In the genomic region with DNA sequence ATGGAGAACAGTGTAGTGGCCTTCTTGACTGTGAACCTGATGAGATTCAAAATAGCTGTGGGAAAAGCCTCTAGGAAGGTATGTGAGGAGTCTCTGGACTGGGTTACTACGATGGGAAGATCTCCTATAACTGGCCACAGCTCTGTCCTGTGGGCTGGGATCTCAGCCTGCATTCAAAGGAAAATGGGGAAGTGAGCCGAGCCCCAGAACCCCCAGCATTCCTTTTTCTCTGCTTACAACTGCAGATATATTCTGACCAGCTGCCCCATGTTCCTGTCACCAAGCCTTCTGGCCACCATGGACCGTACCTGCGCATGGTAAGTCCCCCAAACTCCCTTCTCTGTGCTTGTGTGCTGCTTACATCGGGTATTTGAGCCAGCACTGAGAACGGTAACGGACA, we compare ENCODE assay signal across 8 mouse cellular contexts. TPM values are rescaled to one million over a fixed set of nuclear protein-coding genes. Genes with fewer than 3 reads are reported as not detected.
DNase-seq lines count a peak whose midpoint lies in the region; ATAC-seq and TF ChIP-seq lines count a peak whose summit lies in the region.

A gene (plus strand): TSS at position 218 of the 400 bp plus-strand sequence.

- ATAC-seq in forebrain, embryonic 12.5 days (ENCODE audit: low FRiP score) = no peak
- no peak for ATAC-seq in hematopoietic stem cell, adult 5-6 weeks (replicated peaks in 1 of 2; ENCODE audit: insufficient read depth in 1 of 2, low FRiP score in 2 of 2, low TSS enrichment in 1 of 2, low read depth in 1 of 2, poor library complexity in 2 of 2, severe bottlenecking in 2 of 2)
- ATAC-seq in limb, embryonic 15.5 days (ENCODE audit: insufficient number of reproducible peaks, low FRiP score, low TSS enrichment, low read depth) = no peak
- ATAC-seq in stomach, embryonic 15.5 days (ENCODE audit: insufficient read depth, low FRiP score, low read depth) = no peak

- no peak within 1 kb of the TSS for H3K27ac ChIP-seq in thymus, adult 2 months (ENCODE audit: control insufficient read depth, insufficient read depth, low read length)
- H3K27ac ChIP-seq in forebrain, embryonic 12.5 days = no peak within 1 kb of the TSS
- no peak within 1 kb of the TSS for H3K27ac ChIP-seq in limb, embryonic 15.5 days
- no peak within 1 kb of the TSS for H3K27ac ChIP-seq in stomach, embryonic 15.5 days

- H3K36me3 ChIP-seq in thymus, adult 2 months (ENCODE audit: control insufficient read depth, insufficient read depth, low read length) = no peaks in the 10 kb centered on the region
- H3K36me3 ChIP-seq in forebrain, embryonic 12.5 days (replicated peaks) = no peaks in the 10 kb centered on the region
- H3K36me3 ChIP-seq in limb, embryonic 15.5 days = no peaks in the 10 kb centered on the region
- no peaks in the 10 kb centered on the region for H3K36me3 ChIP-seq in stomach, embryonic 15.5 days

- no peak within 1 kb of the TSS for H3K4me3 ChIP-seq in thymus, adult 2 months (ENCODE audit: control insufficient read depth, insufficient read depth, low read length)
- no peak within 1 kb of the TSS for H3K4me3 ChIP-seq in forebrain, embryonic 12.5 days (replicated peaks)
- H3K4me3 ChIP-seq in limb, embryonic 15.5 days = no peak within 1 kb of the TSS
- H3K4me3 ChIP-seq in stomach, embryonic 15.5 days (replicated peaks) = no peak within 1 kb of the TSS

- no peak for TF ChIP-seq POLR2A in thymus, adult 2 months (IDR thresholded peaks at IDR 0.05; ENCODE audit: control insufficient read depth, extremely low read depth, insufficient read depth, low read length, poor library complexity)

- WGBS in thymus, adult 2 months = 80% methylated on average over 7 of the region's 7 CpGs
- WGBS in forebrain, embryonic 12.5 days = 81% methylated on average over 7 of the region's 7 CpGs
- WGBS in limb, embryonic 15.5 days = 72% methylated on average over 7 of the region's 7 CpGs
- 71% methylated on average over 7 of the region's 7 CpGs for WGBS in stomach, embryonic 15.5 days

- H3K9ac ChIP-seq in forebrain, embryonic 12.5 days = no peak within 1 kb of the TSS
- H3K9ac ChIP-seq in limb, embryonic 15.5 days = no peak within 1 kb of the TSS
- H3K9ac ChIP-seq in stomach, embryonic 15.5 days = no peak within 1 kb of the TSS

- TF ChIP-seq CTCF in thymus, adult 2 months (IDR thresholded peaks at IDR 0.05; ENCODE audit: borderline replicate concordance, control insufficient read depth, extremely low read depth, insufficient read depth, low read length, poor library complexity) = no peak

- DNase-seq in thymus, adult 2 months = no peak
- no peak for DNase-seq in thymus, adult 18-20 months
- no peak for DNase-seq in cerebellum, postnatal 10 days
- DNase-seq in yolk sac, embryonic 10.5 days (ENCODE audit: low spot score) = no peak

- peaks cover 25% of the 10 kb centered on the region for H3K4me1 ChIP-seq in thymus, adult 2 months (replicated peaks; ENCODE audit: control insufficient read depth, insufficient read depth, low read length)
- peaks cover 6% of the 10 kb centered on the region for H3K4me1 ChIP-seq in forebrain, embryonic 12.5 days
- peaks cover 8% of the 10 kb centered on the region for H3K4me1 ChIP-seq in limb, embryonic 15.5 days
- peaks cover 5% of the 10 kb centered on the region for H3K4me1 ChIP-seq in stomach, embryonic 15.5 days

- no peaks in the 10 kb centered on the region for H3K9me3 ChIP-seq in forebrain, embryonic 12.5 days
- H3K9me3 ChIP-seq in limb, embryonic 15.5 days = no peaks in the 10 kb centered on the region
- no peaks in the 10 kb centered on the region for H3K9me3 ChIP-seq in stomach, embryonic 15.5 days

- no peak within 1 kb of the TSS for H3K4me2 ChIP-seq in forebrain, embryonic 12.5 days
- no peak within 1 kb of the TSS for H3K4me2 ChIP-seq in limb, embryonic 15.5 days
- H3K4me2 ChIP-seq in stomach, embryonic 15.5 days = no peak within 1 kb of the TSS

- no peaks in the 10 kb centered on the region for H3K27me3 ChIP-seq in thymus, adult 2 months (ENCODE audit: control insufficient read depth, insufficient read depth, low read length)
- no peaks in the 10 kb centered on the region for H3K27me3 ChIP-seq in forebrain, embryonic 12.5 days
- H3K27me3 ChIP-seq in limb, embryonic 15.5 days = no peaks in the 10 kb centered on the region
- no peaks in the 10 kb centered on the region for H3K27me3 ChIP-seq in stomach, embryonic 15.5 days (replicated peaks)

RNA-seq across cellular contexts. Expression of the gene that starts here (rescaled TPM):
- 23.1 and 27.4 TPM in 2 replicates for polyA plus RNA-seq in thymus, adult 2 months (2012; rRNA removed)
- 17.1 and 20.0 TPM in 2 replicates for polyA plus RNA-seq in forebrain, embryonic 12.5 days (2016; fragmentation: Nextera tagmentation; extraction: Ambion mirVana)
- total RNA-seq in hematopoietic stem cell, adult 5-6 weeks (2017) = 26.7 and 31.9 TPM in 2 replicates
- polyA plus RNA-seq in limb, embryonic 15.5 days (2015; fragmentation: Nextera tagmentation; extraction: Ambion mirVana) = 38.6 and 40.0 TPM in 2 replicates
- 27.9 and 29.7 TPM in 2 replicates for polyA plus RNA-seq in stomach, embryonic 15.5 days (2015; fragmentation: Nextera tagmentation; extraction: Ambion mirVana)
